Comparison of ENCODE assay signal across 9 mouse cellular contexts in the genomic region with DNA sequence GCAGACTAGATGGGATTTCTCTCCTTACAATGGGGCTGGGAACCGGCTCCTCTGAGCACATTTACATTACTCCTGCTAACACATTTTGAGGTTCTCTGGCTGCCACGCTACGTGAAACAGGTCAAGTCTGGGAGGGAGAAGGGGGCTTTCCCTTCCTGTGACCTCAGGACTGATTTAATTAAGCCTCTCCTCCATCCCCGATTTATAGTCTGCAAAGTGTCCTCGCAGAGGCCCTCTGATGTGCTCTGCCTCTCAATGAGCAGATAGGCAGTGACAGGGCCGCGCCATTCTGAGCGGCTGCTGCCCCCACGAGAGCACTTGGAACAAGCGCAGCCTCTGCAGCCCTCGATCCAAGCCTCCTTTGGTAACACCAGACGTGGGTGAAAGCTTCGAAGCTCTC.
A peak's percentile ranks its signal among the peaks of the same experiment; 100 is the strongest.
DNase-seq lines count a peak whose midpoint lies in the region; ATAC-seq lines count a peak whose summit lies in the region.
"Had no signal": no experiment of that assay in that cellular context is flagged by ENCODE, and none has a peak within 500 bp of the region (broad histone marks: within the 10 kb centered on the region; RNA-seq: fewer than 3 reads in every experiment).

No protein-coding gene starts in this region.

- no peak overlapping the region for H3K4me2 ChIP-seq in hindbrain, embryonic 11.5 days (replicated peaks; ENCODE audit: low read depth, low read length)

- ATAC-seq in hindbrain, embryonic 11.5 days (ENCODE audit: low FRiP score): peak; percentile 88

- peak; percentile 90 for DNase-seq in MN1 (ENCODE audit: low spot score)
- peak; percentile 92 for DNase-seq in cerebellum, adult 9-10 months
- peak; percentile 79 to 84 for DNase-seq in frontal cortex, postnatal 10 days (ENCODE audit: low spot score in 2 of 2)
- peak; percentile 86 for DNase-seq in hindbrain, embryonic 11.5 days (ENCODE audit: low spot score)
- DNase-seq in layer of hippocampus, postnatal 10 days (ENCODE audit: low spot score in 2 of 2): peak; percentile 84 to 89
- peak; percentile 84 for DNase-seq in lung, postnatal 10 days
- peak; percentile 37 for DNase-seq in retina, adult 2 months (ENCODE audit: low read depth, low spot score)
- peak; percentile 76 to 81 for DNase-seq in thymus, postnatal 36 days

- H3K9ac ChIP-seq in hindbrain, embryonic 11.5 days (ENCODE audit: low read depth, low read length): no peak overlapping the region

- no peak overlapping the region for H3K4me3 ChIP-seq in hindbrain, embryonic 11.5 days (ENCODE audit: low read depth, low read length)

- no peaks in the 10 kb centered on the region for H3K9me3 ChIP-seq in hindbrain, embryonic 11.5 days (ENCODE audit: control insufficient read depth, low read length)

- peak overlapping the region; percentile 6; the same call in 1 of the 2 replicates for H3K27ac ChIP-seq in hindbrain, embryonic 11.5 days (ENCODE audit: low read depth, low read length)
- H3K27ac ChIP-seq: macrophage had no signal

- no peaks in the 10 kb centered on the region for H3K36me3 ChIP-seq in hindbrain, embryonic 11.5 days (ENCODE audit: control insufficient read depth, insufficient read depth, low read length)

- no peaks in the 10 kb centered on the region; the same call in 1 of the 2 replicates for H3K4me1 ChIP-seq in hindbrain, embryonic 11.5 days (replicated peaks; ENCODE audit: control insufficient read depth, insufficient read depth, low read length)

- WGBS in hindbrain, embryonic 11.5 days: 3% methylated on average over 13 of the region's 13 CpGs

- H3K27me3 ChIP-seq in hindbrain, embryonic 11.5 days (ENCODE audit: control insufficient read depth, insufficient read depth, low read length): no peaks in the 10 kb centered on the region

Comparison
In these comparisons a context has a peak if more than half of its experiments do, and no peak if none do; other contexts are left out.
1. DNase-seq: peak in every context shown above with its lines; median percentile 92 in cerebellum, adult 9-10 months; 90 in MN1; 86 in layer of hippocampus, postnatal 10 days; 86 in hindbrain, embryonic 11.5 days; 84 in lung, postnatal 10 days; 82 in frontal cortex, postnatal 10 days; 78 in thymus, postnatal 36 days; 37 in retina, adult 2 months.